Mouse (Mus musculus): ENCODE measurements at regions not wholly inside any gene's neighbourhood (a gene's known extent, or its start where the extent isn't known, plus 50 kb on each side); places are given as distances from the start of the nearest gene placed in this dataset.

DNA sequence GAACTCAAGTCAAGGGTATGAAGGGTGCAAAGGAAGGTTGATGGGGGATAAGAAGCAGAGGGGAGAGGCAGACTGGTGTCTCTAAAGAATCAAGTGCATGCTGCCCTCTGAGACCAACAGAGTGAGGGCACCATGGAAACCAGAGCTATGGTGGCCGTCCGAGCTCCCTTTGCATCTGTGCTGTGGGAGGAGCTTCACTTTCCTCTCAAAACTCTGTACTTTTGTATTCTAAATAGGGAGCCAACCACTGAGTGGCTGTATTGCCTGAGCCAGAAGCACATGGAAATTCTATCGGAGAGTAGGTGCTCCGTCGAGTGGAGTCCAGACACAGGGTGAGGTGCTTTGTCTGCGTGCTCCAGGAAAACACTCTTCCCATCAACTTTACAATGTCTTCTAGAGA, 119.9 kb downstream of the Gm11011 start:
- TF ChIP-seq CTCF (IDR thresholded peaks at IDR 0.05; ENCODE audit: extremely low read depth, insufficient read length, insufficient replicate concordance, low read depth, low read length) = no peak
- no peak for TF ChIP-seq POLR2A (IDR thresholded peaks at IDR 0.05; ENCODE audit: low read depth, low read length)

All from small intestine, adult 2 months (tissue).